Mouse (Mus musculus) lung, adult 2 months (tissue): ENCODE measurements around the gene Ly6g6d.
"Not testable (repeated sequence)": the region's sequence is repeated elsewhere in the genome, so short reads cannot be mapped to it uniquely, and the experiment has no call there.

ENCODE experiments used
- CTCF ChIP-seq: fragments of 200-500 bp; IDR thresholded peaks from 2 replicates; pipeline ENCODE4 v1.5.1; 2011; ENCODE audit warnings: mild to moderate bottlenecking, low read length, control low read depth; ENCODE audit not compliant: insufficient read depth
- POLR2A ChIP-seq: fragments of 200-500 bp; IDR thresholded peaks from 2 replicates; pipeline ENCODE4 v1.6.1; 2011; ENCODE audit warnings: low read depth, mild to moderate bottlenecking, control low read depth, low read length, borderline replicate concordance; ENCODE audit errors: extremely low read depth

DNA sequence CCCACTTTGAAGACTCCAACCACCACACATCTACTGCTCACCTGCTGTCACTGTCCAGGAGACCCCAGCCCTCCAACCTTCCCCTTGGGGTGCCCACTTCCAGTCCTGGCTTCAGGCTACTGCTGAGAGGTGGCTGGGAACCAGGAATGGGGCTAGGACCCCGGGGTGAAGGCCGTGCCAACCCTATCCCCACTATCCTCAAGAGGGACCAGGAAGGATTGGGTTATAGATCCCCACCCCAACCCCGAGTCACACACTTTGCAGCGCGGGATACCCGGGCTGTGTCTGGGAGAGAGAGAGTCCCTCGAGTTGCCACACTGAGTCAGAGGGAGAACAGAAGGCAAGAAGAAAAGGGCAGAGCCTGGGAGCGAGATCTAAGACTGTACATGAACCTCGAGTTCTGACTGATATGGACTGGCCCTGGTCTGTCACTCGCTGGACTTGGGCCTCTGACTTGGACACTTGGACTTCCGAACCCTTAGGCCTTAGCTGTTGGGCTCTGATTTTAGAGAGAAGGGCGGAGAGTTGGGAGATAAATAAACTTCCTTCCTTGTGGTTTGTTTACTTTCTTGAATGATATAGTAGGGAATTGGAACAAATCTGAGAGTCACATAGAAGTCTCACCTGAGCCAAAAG, 46.5 kb upstream of the Ly6g6d start:
- TF ChIP-seq POLR2A, CTCF: not testable (repeated sequence)
